Mouse (Mus musculus): ENCODE data around the gene Meis3.

DNA sequence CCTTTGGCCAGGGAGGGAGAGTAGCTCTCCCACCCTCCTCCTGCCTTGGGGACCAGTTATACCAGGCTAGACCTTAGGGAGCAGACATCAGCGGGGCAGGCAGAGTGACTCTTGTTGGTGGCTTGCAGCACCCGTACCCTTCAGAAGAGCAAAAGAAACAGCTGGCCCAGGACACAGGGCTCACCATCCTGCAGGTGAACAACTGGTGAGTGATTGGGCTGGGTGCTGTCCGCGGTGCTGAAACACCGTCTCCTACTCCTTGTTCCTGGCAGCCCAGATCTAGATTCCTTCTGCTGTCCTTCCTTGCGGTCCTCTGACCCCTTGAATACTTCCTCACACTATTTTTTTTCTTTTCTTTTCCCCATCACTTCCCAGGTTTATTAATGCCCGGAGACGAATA lies 8.8 kb downstream of the Meis3 start:
- TF ChIP-seq POLR2A (IDR thresholded peaks at IDR 0.05; ENCODE audit: insufficient read depth, low read depth, low read length) (no peak), CTCF (IDR thresholded peaks at IDR 0.05; ENCODE audit: insufficient read depth, low read depth, low read length) (no peak)

All from olfactory bulb, adult 2 months (tissue).